Mouse (Mus musculus): ENCODE measurements at regions not wholly inside any gene's neighbourhood (a gene's known extent, or its start where the extent isn't known, plus 50 kb on each side); places are given as distances from the start of the nearest gene placed in this dataset.

- Histone ChIP-seq H3K36me3 (ENCODE audit: insufficient read depth) (no peaks in the 10 kb centered on the region), H3K4me2 (no peak overlapping the region), H3K27ac (ENCODE audit: low read depth) (no peak overlapping the region), H3K4me3 (ENCODE audit: low read depth, low read length) (no peak overlapping the region), H3K4me1 (ENCODE audit: insufficient read depth) (peaks cover 4% of the 10 kb centered on the region; the same call in 1 of the 2 replicates), H3K9me3 (ENCODE audit: low read depth, low read length) (no peaks in the 10 kb centered on the region), H3K27me3 (ENCODE audit: insufficient read depth, low read length) (no peaks in the 10 kb centered on the region), H3K9ac (no peak overlapping the region)
- DNase-seq (peak; percentile 51), ATAC-seq (ENCODE audit: insufficient read depth) (no peak)
- 19% methylated on average over 11 of the region's 11 CpGs for WGBS
- TF ChIP-seq CTCF (IDR thresholded peaks at IDR 0.05; ENCODE audit: low read depth) = no peak
Observed at GRCm38 (mm10) chr9:101559366-101559765, 302.3 kb upstream of the 9630041A04Rik start.

GRCm38 (mm10) chr9:101555011-101555673 is 303.5 kb upstream of the Ppp2r3a start:
- no peaks in the 10 kb centered on the region for H3K9me3 ChIP-seq (ENCODE audit: low read depth, low read length)
- 17% methylated on average over 5 of the region's 5 CpGs for WGBS
- no peak overlapping the region for H3K4me3 ChIP-seq (ENCODE audit: low read depth, low read length)
- no peak overlapping the region for H3K4me2 ChIP-seq
- H3K27me3 ChIP-seq (ENCODE audit: insufficient read depth, low read length) = no peaks in the 10 kb centered on the region
- H3K27ac ChIP-seq (ENCODE audit: low read depth) = no peak overlapping the region
- no peaks in the 10 kb centered on the region for H3K36me3 ChIP-seq (ENCODE audit: insufficient read depth)
- DNase-seq (peak; percentile 88), ATAC-seq (ENCODE audit: insufficient read depth) (peak; percentile 97)
- H3K4me1 ChIP-seq (ENCODE audit: insufficient read depth) = peaks cover 4% of the 10 kb centered on the region; the same call in 1 of the 2 replicates
- no peak overlapping the region for H3K9ac ChIP-seq
- no peak for TF ChIP-seq CTCF (IDR thresholded peaks at IDR 0.05; ENCODE audit: low read depth)

GRCm38 (mm10) chr9:101552789-101553188 is 301.2 kb upstream of the Ppp2r3a start:
- no peak for DNase-seq

GRCm38 (mm10) chr9:101551256-101551655 is 299.7 kb upstream of the Ppp2r3a start:
- H3K9me3 ChIP-seq (ENCODE audit: low read depth, low read length) = no peaks in the 10 kb centered on the region
- peak; percentile 57 for DNase-seq
- H3K36me3 ChIP-seq (ENCODE audit: insufficient read depth) = no peaks in the 10 kb centered on the region
- H3K4me3 ChIP-seq (ENCODE audit: low read depth, low read length) = no peak overlapping the region
- H3K9ac ChIP-seq = no peak overlapping the region
- no peak for ATAC-seq (ENCODE audit: insufficient read depth)
- H3K27me3 ChIP-seq (ENCODE audit: insufficient read depth, low read length) = no peaks in the 10 kb centered on the region
- no peaks in the 10 kb centered on the region for H3K4me1 ChIP-seq (ENCODE audit: insufficient read depth)
- no peak overlapping the region for H3K4me2 ChIP-seq
- H3K27ac ChIP-seq (ENCODE audit: low read depth) = no peak overlapping the region
- WGBS = 48% methylated on average over 3 of the region's 3 CpGs
- TF ChIP-seq CTCF (IDR thresholded peaks at IDR 0.05; ENCODE audit: low read depth) = peak; percentile 39

More at GRCm38 (mm10) chr9:101552789-101553188, 301.2 kb upstream of the Ppp2r3a start:
- 82% methylated on average over 6 of the region's 6 CpGs for WGBS
- H3K4me2 ChIP-seq = no peak overlapping the region
- no peaks in the 10 kb centered on the region for H3K9me3 ChIP-seq (ENCODE audit: low read depth, low read length)
- H3K4me1 ChIP-seq (ENCODE audit: insufficient read depth) = no peaks in the 10 kb centered on the region
- H3K4me3 ChIP-seq (ENCODE audit: low read depth, low read length) = no peak overlapping the region
- no peaks in the 10 kb centered on the region for H3K36me3 ChIP-seq (ENCODE audit: insufficient read depth)
- H3K27ac ChIP-seq (ENCODE audit: low read depth) = no peak overlapping the region
- no peak for ATAC-seq (ENCODE audit: insufficient read depth)
- no peak overlapping the region for H3K9ac ChIP-seq
- no peaks in the 10 kb centered on the region for H3K27me3 ChIP-seq (ENCODE audit: insufficient read depth, low read length)
- TF ChIP-seq CTCF (IDR thresholded peaks at IDR 0.05; ENCODE audit: low read depth) = no peak

- DNase-seq = no peak
- 23% methylated on average over 10 of the region's 10 CpGs for WGBS
- no peak for TF ChIP-seq CTCF (IDR thresholded peaks at IDR 0.05; ENCODE audit: low read depth)
- no peak overlapping the region for H3K9ac ChIP-seq
- no peak overlapping the region for H3K4me2 ChIP-seq
- no peak overlapping the region for H3K4me3 ChIP-seq (ENCODE audit: low read depth, low read length)
- H3K4me1 ChIP-seq (ENCODE audit: insufficient read depth) = no peaks in the 10 kb centered on the region
- H3K9me3 ChIP-seq (ENCODE audit: low read depth, low read length) = no peaks in the 10 kb centered on the region
- H3K27me3 ChIP-seq (ENCODE audit: insufficient read depth, low read length) = no peaks in the 10 kb centered on the region
- H3K27ac ChIP-seq (ENCODE audit: low read depth) = no peak overlapping the region
- no peak for ATAC-seq (ENCODE audit: insufficient read depth)
- no peaks in the 10 kb centered on the region for H3K36me3 ChIP-seq (ENCODE audit: insufficient read depth)
Observed at GRCm38 (mm10) chr9:101546213-101546832, 294.7 kb upstream of the Ppp2r3a start.

DNA sequence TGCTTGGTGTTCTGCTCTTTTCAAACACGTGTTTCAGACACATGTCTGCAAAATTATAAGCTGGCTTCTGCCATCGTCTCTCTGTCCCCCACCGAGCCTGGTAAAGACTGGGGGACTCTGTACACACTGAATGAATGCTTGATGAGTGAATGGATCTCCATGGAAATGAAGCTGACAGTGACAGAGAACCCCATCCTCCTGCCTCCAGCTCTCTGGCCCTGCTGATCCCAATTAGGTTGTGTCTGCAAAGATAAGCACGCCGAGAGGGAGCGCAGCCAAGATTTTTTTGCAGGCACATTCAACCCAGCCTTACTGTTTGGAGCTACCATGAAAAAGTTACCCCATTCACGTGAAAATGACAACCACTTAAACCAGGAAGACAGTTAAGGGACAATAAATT is 266.5 kb upstream of the Ppp2r3a start:
- Histone ChIP-seq H3K4me1 (ENCODE audit: insufficient read depth) (no peaks in the 10 kb centered on the region), H3K4me3 (ENCODE audit: low read depth, low read length) (no peak overlapping the region), H3K27me3 (ENCODE audit: insufficient read depth, low read length) (no peaks in the 10 kb centered on the region), H3K4me2 (no peak overlapping the region), H3K9me3 (ENCODE audit: low read depth, low read length) (no peaks in the 10 kb centered on the region), H3K27ac (ENCODE audit: low read depth) (no peak overlapping the region), H3K9ac (no peak overlapping the region), H3K36me3 (ENCODE audit: insufficient read depth) (no peaks in the 10 kb centered on the region)
- DNase-seq = peak; percentile 20
- no peak for TF ChIP-seq CTCF (IDR thresholded peaks at IDR 0.05; ENCODE audit: low read depth)
- no peak for ATAC-seq (ENCODE audit: insufficient read depth)
- WGBS = 29% methylated on average over 7 of the region's 7 CpGs

GRCm38 (mm10) chr9:101510807-101511206 is 259.2 kb upstream of the Ppp2r3a start:
- TF ChIP-seq CTCF (IDR thresholded peaks at IDR 0.05; ENCODE audit: low read depth) = no peak
- whole genome bisulfite sequencing = 60% methylated on average over 3 of the region's 3 CpGs

More at GRCm38 (mm10) chr9:101510807-101511206, 259.2 kb upstream of the Ppp2r3a start:
- H3K4me2 ChIP-seq = no peak overlapping the region
- no peak for ATAC-seq (ENCODE audit: insufficient read depth)
- H3K27me3 ChIP-seq (ENCODE audit: insufficient read depth, low read length) = no peaks in the 10 kb centered on the region
- no peak overlapping the region for H3K9ac ChIP-seq
- H3K27ac ChIP-seq (ENCODE audit: low read depth) = no peak overlapping the region
- no peak overlapping the region for H3K4me3 ChIP-seq (ENCODE audit: low read depth, low read length)
- no peaks in the 10 kb centered on the region for H3K9me3 ChIP-seq (ENCODE audit: low read depth, low read length)
- DNase-seq = no peak
- no peaks in the 10 kb centered on the region for H3K4me1 ChIP-seq (ENCODE audit: insufficient read depth)
- H3K36me3 ChIP-seq (ENCODE audit: insufficient read depth) = no peaks in the 10 kb centered on the region
